In genomic region chr17:84362581-84363286, GRCm38 (mm10) we compare ENCODE assay signal across 13 mouse cellular contexts.
DNase-seq lines count a peak whose midpoint lies in the region; ATAC-seq and TF ChIP-seq lines count a peak whose summit lies in the region.
"Had no signal": no experiment of that assay in that cellular context is flagged by ENCODE, and none has a peak within 500 bp of the region (broad histone marks: within the 10 kb centered on the region; RNA-seq: fewer than 3 reads in every experiment).

No protein-coding gene starts in this region.

- no peak for ATAC-seq in hindbrain, embryonic 14.5 days (ENCODE audit: low FRiP score)

- 73% methylated on average over 13 of the region's 13 CpGs for WGBS in hindbrain, embryonic 14.5 days

- no peaks in the 10 kb centered on the region for H3K36me3 ChIP-seq in hindbrain, embryonic 14.5 days (replicated peaks; ENCODE audit: control insufficient read depth, insufficient read depth)

- H3K4me2 ChIP-seq in hindbrain, embryonic 14.5 days (replicated peaks): no peak overlapping the region

- H3K9me3 ChIP-seq in hindbrain, embryonic 14.5 days (ENCODE audit: control insufficient read depth, low read length): no peaks in the 10 kb centered on the region

- H3K27ac ChIP-seq in gastrocnemius, adult 2 months: peak overlapping the region; percentile 88
- H3K27ac ChIP-seq in layer of hippocampus, adult 2 months: peak overlapping the region; percentile 24
- peak overlapping the region; percentile 78; the same call in 1 of the 2 replicates for H3K27ac ChIP-seq in brown adipose tissue, adult 24 weeks (replicated peaks; ENCODE audit: low read depth, low read length)
- peak overlapping the region; percentile 4; the same call in 1 of the 2 replicates for H3K27ac ChIP-seq in hindbrain, embryonic 14.5 days
- H3K27ac ChIP-seq: macrophage had no signal

- no peak overlapping the region for H3K9ac ChIP-seq in hindbrain, embryonic 14.5 days

- peak; percentile 63 for DNase-seq in gastrocnemius, adult 2 months
- DNase-seq in gastrocnemius, postnatal 10 days: no peak
- no peak for DNase-seq in layer of hippocampus, adult 2 months (ENCODE audit: low spot score in 2 of 2)
- no peak for DNase-seq in layer of hippocampus, postnatal 10 days (ENCODE audit: low spot score in 2 of 2)
- no peak for DNase-seq in hindbrain, embryonic 14.5 days (ENCODE audit: low spot score)
- no peak for DNase-seq in frontal cortex, postnatal 36 days (ENCODE audit: low spot score in 2 of 2)
- DNase-seq in spleen, adult 12 weeks (ENCODE audit: low spot score): no peak
- DNase-seq: cerebellum, adult 11-12 months; gastrocnemius, postnatal 25 days; layer of hippocampus, postnatal 36 days; retina, postnatal 1 day had no signal

- no peaks in the 10 kb centered on the region for H3K27me3 ChIP-seq in hindbrain, embryonic 14.5 days (ENCODE audit: control insufficient read depth, insufficient read depth, low read length)

- intact Hi-C loops in gastrocnemius, adult 2 months (cut with DNase I): no loop called here

- H3K4me1 ChIP-seq in brown adipose tissue, adult 24 weeks (ENCODE audit: control insufficient read depth, insufficient read depth, insufficient read length, low read length): peaks cover 24% of the 10 kb centered on the region
- peaks cover 30% of the 10 kb centered on the region for H3K4me1 ChIP-seq in hindbrain, embryonic 14.5 days (replicated peaks; ENCODE audit: control insufficient read depth, insufficient read depth, low read length)

- TF ChIP-seq CTCF in gastrocnemius, adult 2 months (IDR thresholded peaks at IDR 0.05): no peak
- TF ChIP-seq CTCF in layer of hippocampus, adult 2 months (conservative IDR thresholded peaks at IDR 0.05): no peak

- H3K4me3 ChIP-seq in gastrocnemius, adult 2 months: peak overlapping the region; percentile 31
- no peak overlapping the region for H3K4me3 ChIP-seq in layer of hippocampus, adult 2 months
- no peak overlapping the region for H3K4me3 ChIP-seq in brown adipose tissue, adult 24 weeks (ENCODE audit: insufficient read depth, low read depth, low read length)
- no peak overlapping the region for H3K4me3 ChIP-seq in hindbrain, embryonic 14.5 days (replicated peaks; ENCODE audit: low read length)

Comparison
In these comparisons a context has a peak if more than half of its experiments do, and no peak if none do; other contexts are left out.
1. H3K27ac ChIP-seq: peak in every context shown above with its lines; median percentile 88 in gastrocnemius, adult 2 months; 78 in brown adipose tissue, adult 24 weeks; 24 in layer of hippocampus, adult 2 months; 4 in hindbrain, embryonic 14.5 days.